Mouse (Mus musculus) cerebellum, postnatal 10 days (tissue): Measurements from ENCODE around the gene Msl1.
A peak's percentile ranks its signal among the peaks of the same experiment; 100 is the strongest.

Experiments
- DNase-seq, 2 experiments: peaks; one replicate each; pipeline ENCODE4 v3.0.0; 2021; ENCODE audit warnings: mixed read lengths in 2 of 2

Gene Msl1

GRCm38 (mm10) chr11:98764746-98765145 lies 30.6 kb upstream of the Msl1 start:
- no peak for DNase-seq

- peak; percentile 64 to 72 for DNase-seq
These were observed 29.7 kb upstream of the Msl1 start for GRCm38 (mm10) chr11:98765421-98766309.

- peak in 1 of 2 experiments; percentile 44 for DNase-seq
These were observed 29.0 kb upstream of the Msl1 start for GRCm38 (mm10) chr11:98766346-98766745.

GRCm38 (mm10) chr11:98766816-98767215 lies 28.5 kb upstream of the Msl1 start:
- DNase-seq: peak in 1 of 2 experiments; percentile 43

GRCm38 (mm10) chr11:98767276-98767675 lies 28.0 kb upstream of the Msl1 start:
- DNase-seq: peak; percentile 74 to 76

GRCm38 (mm10) chr11:98767713-98768112 lies 27.6 kb upstream of the Msl1 start:
- DNase-seq: peak; percentile 61 to 66

- peak; percentile 57 to 60 for DNase-seq
These were observed 26.9 kb upstream of the Msl1 start for GRCm38 (mm10) chr11:98768127-98769006.

- DNase-seq: no peak
These were observed 26.0 kb upstream of the Msl1 start for GRCm38 (mm10) chr11:98769007-98769954.

GRCm38 (mm10) chr11:98770096-98770975 lies 25.0 kb upstream of the Msl1 start:
- peak in 1 of 2 experiments; percentile 48 for DNase-seq

- no peak for DNase-seq
These were observed 24.2 kb upstream of the Msl1 start for GRCm38 (mm10) chr11:98771131-98771530.

GRCm38 (mm10) chr11:98771844-98772525 lies 23.3 kb upstream of the Msl1 start:
- DNase-seq: peak; percentile 63 to 64

- peak in 1 of 2 experiments; percentile 41 for DNase-seq
These were observed 22.6 kb upstream of the Msl1 start for GRCm38 (mm10) chr11:98772667-98773171.

GRCm38 (mm10) chr11:98773635-98774295 lies 21.6 kb upstream of the Msl1 start:
- peak; percentile 94 to 95 for DNase-seq

GRCm38 (mm10) chr11:98774582-98775347 lies 20.6 kb upstream of the Msl1 start, which contains the start of gene Nr1d1:
TSS of gene Nr1d1 (minus strand) at chr11:98775333.
- DNase-seq: no peak

GRCm38 (mm10) chr11:98775348-98776051 lies 19.8 kb upstream of the Msl1 start:
- peak; percentile 96 to 98 for DNase-seq

- DNase-seq: no peak
These were observed 19.1 kb upstream of the Msl1 start for GRCm38 (mm10) chr11:98776052-98776764.

- no peak for DNase-seq
These were observed 18.3 kb upstream of the Msl1 start for GRCm38 (mm10) chr11:98776843-98777590.
